Mouse (Mus musculus) layer of hippocampus, adult 9-10 months (tissue): ENCODE data around the gene Gucy2c.
A peak's percentile ranks its signal among the peaks of the same experiment; 100 is the strongest.

ENCODE experiments used
- DNase-seq: peaks from one replicate; pipeline ENCODE4 v3.0.0; 2022; ENCODE audit warnings: low spot score

The Gucy2c gene

DNA sequence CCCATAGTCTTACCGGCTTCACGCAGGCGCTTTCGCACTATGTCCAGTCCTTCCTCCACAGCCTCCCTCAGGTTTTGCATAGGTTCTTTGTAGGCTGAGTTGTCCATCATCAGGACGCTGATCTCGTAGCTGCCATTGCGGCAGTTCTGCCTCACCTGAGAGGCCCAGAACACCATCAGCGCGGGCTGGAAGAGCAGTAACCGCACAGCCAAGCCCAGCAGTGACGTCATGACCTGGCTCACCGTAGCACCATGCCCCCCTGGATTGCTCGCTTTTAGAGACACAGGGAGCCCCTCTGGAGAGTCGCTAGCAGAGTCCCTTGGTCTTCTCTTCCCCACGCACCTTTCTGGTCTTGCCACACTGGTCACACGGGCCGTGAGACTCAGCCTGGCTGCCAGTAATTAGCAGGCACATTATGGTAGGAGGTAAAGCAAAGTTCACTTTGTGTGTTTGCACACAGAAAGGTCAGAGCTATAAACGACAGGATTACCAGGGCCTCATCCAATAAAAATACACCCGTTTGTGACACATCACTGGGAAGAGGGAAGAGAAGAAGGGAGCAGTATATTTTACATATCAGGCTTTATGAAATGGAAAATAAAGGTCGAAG lies at the start of gene Gucy2c:
TSS of gene Gucy2c (minus strand) at position 389 of the 610 bp plus-strand sequence.
- DNase-seq, result no peak

DNA sequence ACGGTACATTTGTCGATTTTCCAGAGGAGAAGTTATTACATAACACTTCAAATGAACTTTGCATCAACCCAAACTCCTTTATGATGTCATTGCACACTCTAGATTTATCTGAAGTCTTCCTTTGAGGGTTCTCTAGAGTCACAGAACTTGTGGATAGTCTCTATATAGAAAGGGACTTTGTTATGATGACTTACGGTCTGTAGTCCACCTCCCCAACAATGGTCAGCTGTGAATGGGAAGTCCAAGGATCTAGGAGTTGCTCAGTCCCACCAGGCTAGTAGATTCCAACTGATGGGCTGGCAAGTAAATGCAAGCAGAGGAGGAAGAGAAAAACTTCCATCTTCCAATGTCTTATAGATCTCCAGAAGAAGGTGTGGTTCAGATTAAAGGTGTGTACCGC lies 47.1 kb upstream of the Gucy2c start:
- no peak for DNase-seq

DNA sequence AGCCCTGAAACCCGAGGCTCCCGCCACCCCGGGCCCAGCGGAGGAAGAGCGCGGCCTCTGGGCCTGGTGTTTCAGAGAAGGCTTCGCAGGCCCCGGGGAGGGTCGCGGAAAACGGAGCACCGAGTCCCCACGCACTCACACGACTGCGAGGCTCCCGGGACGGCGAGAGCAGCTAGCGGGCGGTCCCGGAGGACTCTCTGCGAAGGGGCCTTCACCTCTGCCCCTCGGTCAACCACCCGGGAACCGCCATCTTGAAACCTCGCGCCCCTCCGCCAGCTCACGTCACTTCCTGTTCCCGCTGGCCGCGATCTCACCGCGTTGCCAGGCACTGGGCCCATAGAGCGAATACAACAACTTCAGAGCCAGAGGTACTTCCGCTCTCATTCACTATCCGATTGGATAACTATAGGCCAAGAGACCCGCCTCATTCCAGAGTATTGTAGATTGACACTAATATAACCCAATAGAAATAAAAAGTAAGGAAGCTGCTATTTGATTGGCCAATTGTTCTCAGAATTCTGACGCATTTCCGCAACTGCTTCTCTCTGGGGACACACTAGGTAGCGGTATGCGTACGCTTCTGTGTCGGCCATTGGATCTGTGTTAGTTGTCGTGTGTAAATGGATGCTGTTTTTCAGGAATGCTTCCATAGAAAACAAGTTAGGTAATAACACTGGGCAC lies 46.5 kb upstream of the Gucy2c start, which contains the start of gene Wbp11:
TSS of gene Wbp11 (minus strand) at position 353 of the 681 bp plus-strand sequence.
- peak; percentile 97 for DNase-seq

DNA sequence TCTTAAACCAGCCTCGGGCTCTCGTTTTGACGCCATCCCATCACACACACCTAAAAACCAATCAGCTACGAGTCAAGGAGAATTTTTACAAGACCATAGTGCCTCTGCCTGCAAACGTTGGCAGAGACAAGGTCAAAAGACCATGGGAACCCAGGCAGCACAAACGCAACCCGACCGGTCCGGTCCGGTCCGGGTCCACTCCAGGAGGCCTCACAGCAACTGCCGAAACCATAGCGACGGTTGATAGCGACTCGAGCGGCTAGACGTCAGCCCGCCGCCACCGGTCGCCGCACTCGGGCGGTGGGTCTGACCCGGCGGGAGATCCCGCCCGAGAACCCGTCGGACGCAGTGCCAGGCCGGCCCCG lies 45.9 kb upstream of the Gucy2c start, which contains the start of gene BC049715:
TSS of gene BC049715 (plus strand) at position 111 of the 365 bp plus-strand sequence.
- DNase-seq, result no peak

GRCm38 (mm10) chr6:136827116-136827515 lies 45.6 kb upstream of the Gucy2c start:
- no peak for DNase-seq

DNA sequence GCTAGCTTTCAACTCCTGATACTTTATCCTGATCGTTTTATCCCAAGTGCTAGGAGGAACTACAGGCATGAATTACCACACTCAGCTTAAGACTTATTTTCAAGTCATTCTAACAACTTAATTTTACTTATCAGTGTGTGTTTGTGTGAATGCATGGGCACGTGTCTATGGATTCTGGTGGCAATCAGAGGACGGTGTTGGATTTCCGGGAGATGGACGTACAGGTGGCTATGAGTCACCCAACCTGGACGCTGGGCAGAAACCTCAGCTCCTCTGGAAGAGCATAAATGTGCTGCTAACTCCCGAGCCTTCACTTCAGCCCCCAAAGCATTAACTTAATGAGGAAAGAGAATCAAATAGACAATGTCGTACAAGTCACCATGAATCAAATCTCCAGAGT lies 43.4 kb upstream of the Gucy2c start:
- no peak for DNase-seq

DNA sequence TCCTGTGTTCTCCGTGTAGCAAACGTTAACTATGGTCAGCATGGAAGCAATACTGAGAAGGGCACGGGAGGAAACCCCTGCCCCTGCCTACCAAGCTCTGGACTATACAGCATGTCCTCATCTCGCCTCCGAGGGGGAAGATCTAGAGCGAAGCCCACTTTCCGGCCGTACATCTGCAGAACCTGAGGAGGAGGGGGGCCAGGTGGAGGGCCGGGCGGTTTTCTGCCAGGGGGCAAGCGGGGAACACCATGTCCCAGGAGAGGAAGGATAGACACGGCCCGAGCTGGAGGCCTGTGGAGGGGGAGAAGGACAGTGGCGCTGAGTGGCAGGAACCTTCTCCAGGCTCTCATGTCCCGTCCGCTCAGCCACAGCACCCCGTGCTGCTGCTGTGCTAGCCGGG lies 39.5 kb upstream of the Gucy2c start:
- no peak for DNase-seq

DNA sequence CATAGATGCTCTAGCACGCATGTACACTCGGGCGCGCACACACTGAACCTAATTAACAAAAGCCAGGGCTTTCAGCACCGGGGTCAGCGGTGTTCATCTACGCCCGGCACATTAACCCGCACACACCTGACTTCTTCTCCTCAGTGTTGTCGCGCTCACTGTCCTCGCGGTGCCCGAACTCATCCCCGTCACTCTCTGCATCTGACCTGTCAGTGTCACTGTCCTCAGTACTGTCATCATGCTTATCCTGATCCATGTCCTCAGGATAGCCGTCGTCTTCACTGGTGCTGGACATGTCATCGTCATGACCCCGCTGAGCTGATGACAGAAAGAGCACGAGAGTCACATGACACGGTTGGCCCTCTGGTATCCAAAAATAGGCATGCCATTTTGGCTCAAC lies 38.8 kb upstream of the Gucy2c start:
- no peak for DNase-seq

GRCm38 (mm10) chr6:136817549-136817948 lies 36.0 kb upstream of the Gucy2c start:
- no peak for DNase-seq

DNA sequence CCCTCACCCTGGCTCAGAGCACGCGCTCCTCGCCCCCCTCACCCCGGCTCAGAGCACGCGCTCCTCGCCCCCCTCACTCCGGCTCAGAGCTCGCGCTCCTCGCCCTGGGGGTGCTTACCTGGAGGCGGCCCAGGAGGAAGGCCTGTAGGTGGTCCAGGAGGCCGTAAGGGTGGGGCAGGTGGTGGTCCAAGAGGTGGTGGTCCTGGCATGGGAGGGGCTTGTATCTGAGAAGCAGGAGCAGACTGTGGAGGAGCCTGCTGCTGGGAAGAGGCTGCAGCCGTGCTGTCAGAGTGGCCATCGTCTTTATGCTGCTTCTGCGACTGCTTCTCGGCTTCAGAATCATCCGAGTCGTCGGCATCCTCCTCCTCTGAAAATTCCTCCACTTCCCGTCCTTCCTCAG lies 35.3 kb upstream of the Gucy2c start:
- DNase-seq, result no peak

- no peak for DNase-seq
These were observed 33.8 kb upstream of the Gucy2c start for GRCm38 (mm10) chr6:136815381-136815780.

- DNase-seq, result no peak
These were observed 31.6 kb upstream of the Gucy2c start for GRCm38 (mm10) chr6:136813117-136813516.

GRCm38 (mm10) chr6:136811196-136811595 lies 29.6 kb upstream of the Gucy2c start:
- DNase-seq, result no peak

DNA sequence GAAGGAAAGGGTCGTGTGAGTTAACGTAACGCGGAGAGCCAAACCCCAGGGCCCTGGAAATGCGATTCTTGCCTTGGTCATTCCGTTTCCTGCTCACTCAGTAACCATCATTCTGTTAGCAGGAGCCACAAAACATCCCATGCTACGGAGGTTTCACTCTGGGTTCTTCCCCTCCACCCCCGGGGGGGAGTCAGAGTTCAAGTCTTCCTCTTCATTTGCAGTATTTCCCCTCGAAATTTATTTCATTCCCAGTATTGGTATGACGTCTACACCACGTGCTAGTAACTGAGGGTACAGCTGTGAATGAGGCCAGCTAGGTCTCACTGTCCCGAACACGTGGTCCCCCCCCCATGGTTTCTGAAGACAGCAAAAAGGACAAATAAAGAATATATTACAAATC lies 28.1 kb upstream of the Gucy2c start:
- no peak for DNase-seq

DNA sequence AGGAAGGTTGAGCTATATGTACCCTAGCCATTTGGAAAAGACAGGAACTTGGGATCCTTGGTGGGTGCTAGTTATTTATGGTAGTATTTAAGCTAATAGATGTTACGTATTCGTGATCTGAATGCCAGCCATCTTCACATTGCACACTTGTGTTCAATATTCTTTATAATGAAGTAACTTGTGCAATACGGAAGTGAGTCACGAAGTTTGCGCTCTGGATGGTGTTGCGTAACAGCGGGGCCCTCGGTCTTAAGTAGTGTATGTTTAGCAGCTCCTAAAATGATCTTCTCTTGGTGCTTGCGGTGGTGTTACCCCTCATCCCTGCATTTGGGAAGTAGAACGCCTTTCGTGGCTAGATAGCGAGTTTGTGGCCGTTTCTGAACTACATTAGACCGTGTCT lies 27.5 kb upstream of the Gucy2c start:
- DNase-seq, result no peak

DNA sequence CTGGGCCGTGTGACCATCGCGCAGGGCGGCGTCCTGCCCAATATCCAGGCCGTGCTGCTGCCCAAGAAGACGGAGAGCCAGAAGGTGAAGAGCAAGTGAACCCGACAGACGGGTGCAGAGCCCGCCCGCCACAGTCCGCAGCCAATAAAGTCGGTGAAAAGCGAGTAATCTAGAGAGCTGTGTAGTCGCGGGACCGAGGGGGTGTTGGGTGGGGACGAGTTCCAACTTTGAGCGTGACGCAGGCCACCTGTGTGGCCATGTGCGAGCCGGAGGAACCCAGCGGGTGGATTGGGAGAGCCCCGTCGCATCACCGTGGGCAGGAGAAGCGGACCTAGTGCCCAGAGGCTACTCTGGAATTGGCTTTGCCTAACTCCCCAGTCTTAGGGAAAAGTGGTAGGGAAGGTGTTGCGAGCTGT lies 27.1 kb upstream of the Gucy2c start:
- DNase-seq, result no peak

DNA sequence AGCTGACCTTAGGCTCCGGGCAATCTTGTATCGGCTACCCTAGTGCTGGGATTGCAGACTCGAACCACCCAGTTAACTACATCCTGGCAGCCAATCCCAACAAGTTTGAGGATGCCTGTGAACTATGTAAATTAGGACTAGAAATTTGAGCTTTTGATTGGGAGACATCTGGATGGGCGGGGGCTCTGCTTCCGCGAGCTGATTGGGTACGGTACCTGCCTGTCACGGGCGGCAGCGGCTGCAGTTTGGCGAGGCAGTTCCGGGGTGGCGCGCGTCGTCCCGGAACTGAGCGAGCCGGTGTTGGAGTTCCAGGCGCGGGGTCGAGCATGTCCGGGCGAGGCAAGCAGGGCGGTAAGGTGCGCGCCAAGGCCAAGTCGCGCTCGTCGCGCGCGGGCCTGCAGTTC lies 26.5 kb upstream of the Gucy2c start, which contains the start of gene H2afj:
TSS of gene H2afj (plus strand) at position 231 of the 404 bp plus-strand sequence.
- peak; percentile 99 for DNase-seq

- no peak for DNase-seq
These were observed 25.9 kb upstream of the Gucy2c start for GRCm38 (mm10) chr6:136807395-136808013.

DNA sequence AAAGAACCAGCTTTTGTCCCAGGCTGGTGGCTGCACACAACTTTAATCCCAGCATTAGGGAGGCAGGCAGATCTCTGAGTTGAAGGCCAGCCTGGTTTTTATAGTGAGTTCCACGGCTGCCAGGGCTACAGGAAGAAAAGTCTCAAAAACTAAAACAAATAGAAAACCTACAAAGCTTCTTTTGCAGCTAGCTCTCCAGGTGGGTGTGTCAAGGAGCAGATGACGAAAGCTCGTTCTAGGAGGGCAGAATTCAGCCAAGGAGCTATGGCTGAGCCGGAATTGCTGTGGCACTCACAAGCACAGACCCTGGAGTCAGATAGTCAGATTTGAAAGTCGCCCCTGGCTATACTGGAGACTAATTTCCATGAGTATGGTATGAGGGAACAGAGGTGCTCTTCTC lies 25.3 kb upstream of the Gucy2c start:
- DNase-seq, result no peak

GRCm38 (mm10) chr6:136805409-136805775 lies 23.8 kb upstream of the Gucy2c start:
- DNase-seq, result no peak

DNA sequence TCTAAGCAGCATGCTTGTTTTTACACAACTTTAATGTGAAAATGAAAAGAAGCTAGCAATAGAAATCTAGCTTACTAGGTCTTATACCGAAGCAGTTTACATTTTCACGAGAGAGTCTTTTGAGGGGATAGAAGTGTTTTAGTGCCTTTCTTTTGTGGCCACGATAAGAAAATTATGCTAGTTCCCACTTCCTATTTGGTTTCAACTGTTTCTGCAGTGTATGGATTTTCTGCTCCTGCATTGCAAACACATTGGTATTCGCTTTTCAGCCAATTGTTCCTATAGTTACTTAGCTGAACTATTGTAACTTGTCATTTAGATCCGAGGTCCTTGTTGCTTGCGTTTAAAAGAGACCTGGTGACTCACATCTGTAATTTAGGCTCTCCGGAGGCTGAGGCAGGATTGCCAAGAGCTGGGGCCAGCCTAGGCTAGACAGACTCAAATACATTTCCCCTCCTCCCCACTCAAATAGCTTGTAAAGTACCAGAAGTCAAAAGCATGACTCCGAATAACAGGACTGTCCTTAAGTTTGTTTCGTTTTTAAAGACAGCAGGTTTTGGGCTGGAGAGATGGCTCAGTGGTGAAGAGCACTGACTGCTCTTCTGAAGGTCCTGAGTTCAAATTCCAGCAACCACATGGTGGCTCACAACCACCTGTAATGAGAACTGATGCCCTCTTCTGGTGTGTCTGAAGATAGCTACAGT lies 23.3 kb upstream of the Gucy2c start:
- DNase-seq, result no peak

DNA sequence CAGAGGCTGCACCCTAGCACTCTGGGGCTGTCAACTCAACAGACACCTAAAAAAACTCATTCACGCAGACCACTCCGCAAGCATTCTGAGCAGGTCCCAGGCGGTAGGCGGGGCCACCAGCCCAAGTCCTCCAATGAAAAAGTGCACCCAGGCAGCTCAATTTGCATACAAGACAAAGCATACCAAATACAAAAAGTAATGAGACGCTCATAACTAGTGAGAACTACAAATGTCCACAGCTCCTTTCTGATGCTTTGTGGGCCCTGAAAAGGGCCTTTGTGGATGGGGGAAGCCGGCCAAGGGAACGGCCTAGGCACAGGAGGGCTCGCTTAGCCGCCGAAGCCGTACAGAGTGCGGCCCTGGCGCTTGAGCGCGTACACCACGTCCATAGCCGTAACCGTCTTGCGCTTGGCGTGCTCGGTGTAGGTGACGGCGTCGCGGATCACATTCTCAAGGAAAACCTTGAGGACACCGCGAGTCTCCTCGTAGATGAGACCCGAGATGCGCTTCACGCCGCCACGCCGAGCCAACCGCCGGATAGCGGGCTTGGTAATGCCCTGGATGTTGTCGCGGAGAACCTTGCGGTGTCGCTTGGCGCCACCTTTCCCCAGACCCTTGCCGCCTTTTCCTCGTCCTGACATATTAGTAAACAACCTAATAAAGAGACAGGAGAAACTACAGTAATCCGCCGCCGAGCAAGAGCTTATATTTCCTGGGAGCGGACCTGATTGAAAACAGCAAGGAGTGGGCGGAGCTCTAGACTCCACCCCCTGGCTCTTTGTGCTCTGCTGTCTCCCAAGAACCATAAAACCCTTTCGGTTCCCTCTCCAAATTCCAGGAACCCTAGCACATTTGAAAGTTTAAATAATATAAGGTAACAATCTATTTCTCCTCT lies 22.4 kb upstream of the Gucy2c start, which contains the start of gene Hist4h4:
TSS of gene Hist4h4 (minus strand) at position 677 of the 895 bp plus-strand sequence.
- DNase-seq, result peak; percentile 98
